ENCODE assay signal across 7 mouse cellular contexts in genomic region chrX:74959161-74959560, GRCm38 (mm10).
DNase-seq lines count a peak whose midpoint lies in the region; ATAC-seq and TF ChIP-seq lines count a peak whose summit lies in the region.
"Not testable (repeated sequence)": the region's sequence is repeated elsewhere in the genome, so short reads cannot be mapped to it uniquely, and the experiment has no call there.

No protein-coding gene starts in this region.

- TF ChIP-seq POLR2A in liver, adult 2 months (IDR thresholded peaks at IDR 0.05; ENCODE audit: extremely low read depth, insufficient read depth, low read length); thymus, adult 2 months (IDR thresholded peaks at IDR 0.05; ENCODE audit: control insufficient read depth, extremely low read depth, insufficient read depth, low read length, poor library complexity): not testable (repeated sequence)

- 76% methylated on average over 7 of the region's 7 CpGs for WGBS in intestine, postnatal 0 days
- 68% methylated on average over 7 of the region's 7 CpGs for WGBS in liver, adult 2 months
- 76% methylated on average over 7 of the region's 7 CpGs for WGBS in thymus, adult 2 months

- ATAC-seq in intestine, postnatal 0 days: not testable (repeated sequence)

- not testable (repeated sequence) for H3K9ac ChIP-seq in intestine, postnatal 0 days (ENCODE audit: low read depth, low read length); liver, adult 2 months (ENCODE audit: low read depth, low read length)

- H3K9me3 ChIP-seq in intestine, postnatal 0 days (ENCODE audit: control insufficient read depth): not testable (repeated sequence)

- H3K4me1 ChIP-seq in intestine, postnatal 0 days (replicated peaks; ENCODE audit: control insufficient read depth, insufficient read depth, low read length); liver, adult 2 months (ENCODE audit: control insufficient read depth, insufficient read depth, low read length); thymus, adult 2 months (replicated peaks; ENCODE audit: control insufficient read depth, insufficient read depth, low read length): not testable (repeated sequence)

- H3K27me3 ChIP-seq in intestine, postnatal 0 days (replicated peaks; ENCODE audit: control insufficient read depth, insufficient read depth, low read length); liver, adult 2 months (ENCODE audit: control insufficient read depth, insufficient read depth, low read length); thymus, adult 2 months (ENCODE audit: control insufficient read depth, insufficient read depth, low read length): not testable (repeated sequence)

- H3K36me3 ChIP-seq in intestine, postnatal 0 days (ENCODE audit: control insufficient read depth, insufficient read depth); liver, adult 2 months (ENCODE audit: control insufficient read depth, insufficient read depth, low read length); thymus, adult 2 months (ENCODE audit: control insufficient read depth, insufficient read depth, low read length): not testable (repeated sequence)

- not testable (repeated sequence) for H3K4me3 ChIP-seq in intestine, postnatal 0 days (ENCODE audit: low read depth, low read length); liver, adult 2 months (ENCODE audit: insufficient read depth, low read depth, low read length); thymus, adult 2 months (ENCODE audit: control insufficient read depth, insufficient read depth, low read length)

- H3K79me2 ChIP-seq in liver, adult 2 months (ENCODE audit: control insufficient read depth, insufficient read depth, low read length): not testable (repeated sequence)

- H3K4me2 ChIP-seq in intestine, postnatal 0 days (replicated peaks; ENCODE audit: low read depth): not testable (repeated sequence)

- TF ChIP-seq CTCF in intestine, postnatal 0 days (IDR thresholded peaks at IDR 0.05; ENCODE audit: low read depth): peak; percentile 28; the same call in 1 of the 2 replicates
- peak; percentile 6; the same call in 1 of the 2 replicates for TF ChIP-seq CTCF in liver, adult 2 months (IDR thresholded peaks at IDR 0.05; ENCODE audit: low read depth, low read length)
- TF ChIP-seq CTCF in thymus, adult 2 months (IDR thresholded peaks at IDR 0.05; ENCODE audit: borderline replicate concordance, control insufficient read depth, extremely low read depth, insufficient read depth, low read length, poor library complexity): not testable (repeated sequence)

- not testable (repeated sequence) for H3K27ac ChIP-seq in intestine, postnatal 0 days (ENCODE audit: low read depth, low read length); liver, adult 2 months (replicated peaks; ENCODE audit: insufficient read depth, low read depth, low read length); thymus, adult 2 months (ENCODE audit: control insufficient read depth, insufficient read depth, low read length)

- DNase-seq in ES-CJ7 (ENCODE audit: low read depth, low spot score) (peak; percentile 2), ZHBTc4 (ENCODE audit: low read depth, low spot score) (peak; percentile 12)
- peak; percentile 2 for DNase-seq in brain, adult 2 months (ENCODE audit: low read depth, low spot score)
- not testable (repeated sequence) for DNase-seq in liver, adult 2 months (ENCODE audit: extremely low read depth, low read depth, low spot score)
- peak; percentile 0 for DNase-seq in mesoderm, embryonic 11.5 days (ENCODE audit: low read depth, low spot score)
- peak; percentile 16 for DNase-seq in thymus, adult 2 months
